Mouse (Mus musculus) intestine, embryonic 14.5 days (tissue): ENCODE measurements around the gene Rbfox1. TPM values are rescaled to one million over a fixed set of nuclear protein-coding genes. Genes with fewer than 3 reads are reported as not detected.

Source experiments
- ATAC-seq: fragments of 200-750 bp; cut with Nextera tagmentation; replicated peaks from 2 replicates; pipeline ENCODE4 v1.8.0; 2017; ENCODE audit warnings: low read depth, moderate number of reproducible peaks, moderate TSS enrichment, moderate library complexity; ENCODE audit not compliant: low FRiP score, low TSS enrichment
- DNase-seq: peaks from one replicate; pipeline ENCODE4 v3.0.0-alpha.2; 2018; ENCODE audit warnings: low spot score
- H3K27ac ChIP-seq: fragments of 300-500 bp; sonication (generic); 2 replicates; pipeline ENCODE4 v1.5.1; 2014; ENCODE audit warnings: low read depth, mild to moderate bottlenecking, control low read depth
- H3K27me3 ChIP-seq: fragments of 300-500 bp; sonication (generic); replicated peaks from 2 replicates; pipeline ENCODE4 v1.6.1; 2014; ENCODE audit warnings: low read length, control low read depth; ENCODE audit not compliant: control insufficient read depth, insufficient read depth
- H3K36me3 ChIP-seq: fragments of 300-500 bp; sonication (generic); 2 replicates; pipeline ENCODE4 v1.6.1; 2014; ENCODE audit warnings: low read length, control low read depth; ENCODE audit not compliant: control insufficient read depth, insufficient read depth
- H3K4me1 ChIP-seq: fragments of 300-500 bp; sonication (generic); replicated peaks from 2 replicates; pipeline ENCODE4 v1.6.1; 2014; ENCODE audit warnings: low read length, control low read depth, mixed read lengths; ENCODE audit not compliant: control insufficient read depth, insufficient read depth
- H3K4me2 ChIP-seq: fragments of 300-500 bp; sonication (generic); 2 replicates; pipeline ENCODE4 v1.6.1; 2014; ENCODE audit warnings: low read length
- H3K4me3 ChIP-seq: fragments of 300-500 bp; sonication (generic); 2 replicates; pipeline ENCODE4 v1.5.1; 2014; ENCODE audit warnings: low read depth, low read length, control low read depth, mixed read lengths
- H3K9ac ChIP-seq: fragments of 300-500 bp; sonication (generic); 2 replicates; pipeline ENCODE4 v1.6.1; 2014; ENCODE audit warnings: mild to moderate bottlenecking, low read length
- H3K9me3 ChIP-seq: fragments of 300-500 bp; sonication (generic); 2 replicates; pipeline ENCODE4 v1.6.1; 2016; ENCODE audit warnings: low read length, control low read depth; ENCODE audit not compliant: control insufficient read depth
- WGBS: fragments of 180-500 bp; shearing (Covaris S2); extraction: QIAGEN DNeasy Blood & Tissue Kit; methylation state at CpG from one replicate; pipeline ENCODE4 v1.1.7; 2014; 5-methylcytosine and 5-hydroxymethylcytosine counted together
- polyA plus RNA-seq: library from polyadenylated mRNA; unstranded; fragments of >200 nt; fragmentation: Nextera tagmentation; extraction: Ambion mirVana; gene quantifications from 2 replicates; pipeline ENCODE4 v1.2.1, GENCODE M21; 2014

The Rbfox1 gene
- polyA plus RNA-seq, 1 experiment from 2014 or later, result 3.3 TPM

DNA sequence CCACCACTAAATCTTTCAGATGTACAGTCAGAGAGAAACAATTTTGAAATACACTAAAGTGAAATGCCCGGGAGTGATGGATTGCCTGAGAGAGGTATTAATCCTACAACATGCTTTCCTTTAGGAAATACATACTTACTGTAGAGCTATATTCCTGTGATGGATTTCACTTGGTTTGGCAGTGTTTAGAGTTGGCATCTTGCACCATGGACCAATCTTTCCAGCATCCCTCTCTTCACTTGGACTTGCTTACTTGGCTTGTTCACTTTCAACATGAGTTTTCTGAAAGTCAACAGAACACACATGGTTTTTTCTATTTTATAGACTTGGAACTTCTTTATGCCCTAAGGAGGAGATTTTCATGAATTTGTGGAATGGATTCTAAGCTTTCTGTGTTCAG lies 163.4 kb downstream of the Rbfox1 start:
- Histone ChIP-seq H3K9me3 (no peaks in the 10 kb centered on the region), H3K27me3 (no peaks in the 10 kb centered on the region), H3K27ac (no peak overlapping the region), H3K4me3 (no peak overlapping the region), H3K4me2 (no peak overlapping the region), H3K36me3 (no peaks in the 10 kb centered on the region), H3K4me1 (no peaks in the 10 kb centered on the region), H3K9ac (no peak overlapping the region)
- DNase-seq (no peak), ATAC-seq (no peak)
- WGBS, result 70% methylated on average over 1 of the region's 1 CpGs

- no peak for DNase-seq
- 91% methylated on average over 1 of the region's 1 CpGs for WGBS
- no peaks in the 10 kb centered on the region for H3K4me1 ChIP-seq
- no peaks in the 10 kb centered on the region for H3K27me3 ChIP-seq
- H3K36me3 ChIP-seq, result no peaks in the 10 kb centered on the region
- H3K4me2 ChIP-seq, result no peak overlapping the region
- ATAC-seq, result no peak
- no peak overlapping the region for H3K9ac ChIP-seq
- H3K9me3 ChIP-seq, result no peaks in the 10 kb centered on the region
- no peak overlapping the region for H3K27ac ChIP-seq
- H3K4me3 ChIP-seq, result no peak overlapping the region
Measured at GRCm38 (mm10) chr16:6062495-6062894, 177.3 kb downstream of the Rbfox1 start.

DNA sequence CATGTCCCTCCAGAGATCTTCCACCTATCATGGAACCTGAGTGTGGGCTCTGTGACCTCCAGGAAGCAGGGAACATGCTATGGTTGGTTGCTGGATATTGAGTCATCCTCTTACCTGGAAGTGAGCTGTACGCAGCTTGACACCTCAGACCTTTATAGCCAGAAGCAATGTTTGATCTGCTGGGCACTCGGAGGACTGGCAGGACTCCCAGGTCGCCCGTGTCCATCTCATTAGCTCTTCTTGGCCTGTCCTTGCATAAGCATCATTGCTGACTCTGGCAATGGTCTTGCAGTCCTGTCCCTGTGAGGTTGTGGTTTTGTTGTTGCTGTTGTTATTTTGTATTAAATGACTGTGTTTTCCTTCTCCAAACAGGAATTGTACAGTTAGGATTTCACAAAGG lies 180.3 kb downstream of the Rbfox1 start:
- Histone ChIP-seq H3K27ac (no peak overlapping the region), H3K9me3 (no peaks in the 10 kb centered on the region), H3K4me2 (no peak overlapping the region), H3K27me3 (no peaks in the 10 kb centered on the region), H3K9ac (no peak overlapping the region), H3K4me1 (no peaks in the 10 kb centered on the region), H3K36me3 (no peaks in the 10 kb centered on the region), H3K4me3 (no peak overlapping the region)
- WGBS, result 83% methylated on average over 4 of the region's 4 CpGs
- ATAC-seq (no peak), DNase-seq (no peak)

GRCm38 (mm10) chr16:6075442-6076050 lies 190.4 kb downstream of the Rbfox1 start:
- Histone ChIP-seq H3K9me3 (no peaks in the 10 kb centered on the region), H3K27ac (no peak overlapping the region), H3K36me3 (no peaks in the 10 kb centered on the region), H3K4me2 (no peak overlapping the region), H3K27me3 (no peaks in the 10 kb centered on the region), H3K4me3 (no peak overlapping the region), H3K4me1 (no peaks in the 10 kb centered on the region), H3K9ac (no peak overlapping the region)
- 82% methylated on average over 10 of the region's 10 CpGs for whole genome bisulfite sequencing
- DNase-seq (no peak), ATAC-seq (no peak)

- WGBS, result 88% methylated on average over 4 of the region's 4 CpGs
- Histone ChIP-seq H3K4me2 (no peak overlapping the region), H3K36me3 (no peaks in the 10 kb centered on the region), H3K27me3 (no peaks in the 10 kb centered on the region), H3K27ac (no peak overlapping the region), H3K9ac (no peak overlapping the region), H3K4me1 (no peaks in the 10 kb centered on the region), H3K9me3 (no peaks in the 10 kb centered on the region), H3K4me3 (no peak overlapping the region)
- DNase-seq (no peak), ATAC-seq (no peak)
Measured at GRCm38 (mm10) chr16:6079017-6079416, 193.9 kb downstream of the Rbfox1 start.

DNA sequence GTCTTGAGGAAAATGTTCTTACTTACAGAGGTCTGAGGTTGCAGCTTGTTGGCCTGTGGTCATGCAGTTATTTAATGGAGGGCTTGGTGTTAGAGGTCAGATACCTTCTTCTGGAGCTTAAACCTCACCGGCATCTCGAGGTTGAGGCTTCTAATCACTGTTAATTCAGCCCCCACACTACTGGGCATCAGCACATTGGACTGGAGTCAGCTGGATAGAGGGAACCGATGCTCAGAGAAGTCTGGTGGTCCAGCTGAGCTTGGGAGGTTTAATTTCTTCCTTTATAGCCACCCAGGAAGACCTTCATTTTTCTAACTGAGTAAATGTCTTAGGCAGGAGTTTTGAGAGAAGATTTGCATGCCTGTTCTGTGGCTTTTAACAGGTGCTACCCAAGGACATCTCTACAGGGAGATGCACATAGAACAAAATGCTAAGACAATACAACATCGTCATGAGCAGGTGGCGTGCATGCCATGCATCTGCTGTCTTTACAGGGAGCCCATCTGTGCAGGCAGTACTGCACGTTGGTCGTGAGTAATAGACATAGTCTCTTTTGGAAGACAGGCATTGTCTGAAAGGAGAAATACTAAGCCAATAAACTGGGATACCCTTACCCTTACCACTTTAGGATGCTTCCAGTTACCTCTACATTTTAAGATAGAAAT lies 199.7 kb downstream of the Rbfox1 start:
- Histone ChIP-seq H3K4me3 (no peak overlapping the region), H3K4me1 (no peaks in the 10 kb centered on the region), H3K27ac (no peak overlapping the region), H3K36me3 (no peaks in the 10 kb centered on the region), H3K27me3 (no peaks in the 10 kb centered on the region), H3K9me3 (no peaks in the 10 kb centered on the region), H3K9ac (no peak overlapping the region), H3K4me2 (no peak overlapping the region)
- ATAC-seq (no peak), DNase-seq (no peak)
- 80% methylated on average over 7 of the region's 7 CpGs for WGBS

DNA sequence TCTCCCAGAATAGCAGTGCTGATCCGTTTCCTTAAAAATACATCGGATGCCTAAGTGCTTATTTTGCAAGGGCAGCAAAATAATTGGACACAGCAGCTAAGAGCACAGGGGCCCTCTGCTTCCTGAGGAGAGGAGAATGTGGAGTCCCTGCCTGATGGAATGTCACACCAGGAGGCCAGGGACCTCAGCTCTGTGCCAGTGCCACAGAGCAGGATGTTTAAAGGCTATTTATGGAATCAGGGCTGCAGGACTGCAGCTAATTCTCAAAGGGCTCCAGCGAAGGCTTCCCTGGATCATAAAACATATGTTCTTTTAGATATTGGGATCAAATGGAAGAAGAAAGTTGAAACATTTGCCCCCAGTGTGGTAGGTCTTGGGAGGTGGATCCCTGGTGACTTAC lies 201.0 kb downstream of the Rbfox1 start:
- no peaks in the 10 kb centered on the region for H3K4me1 ChIP-seq
- no peaks in the 10 kb centered on the region for H3K27me3 ChIP-seq
- DNase-seq (no peak), ATAC-seq (no peak)
- no peak overlapping the region for H3K4me2 ChIP-seq
- no peaks in the 10 kb centered on the region for H3K36me3 ChIP-seq
- H3K4me3 ChIP-seq, result no peak overlapping the region
- H3K27ac ChIP-seq, result no peak overlapping the region
- WGBS, result 40% methylated on average over 3 of the region's 3 CpGs
- H3K9ac ChIP-seq, result no peak overlapping the region
- H3K9me3 ChIP-seq, result no peaks in the 10 kb centered on the region

DNA sequence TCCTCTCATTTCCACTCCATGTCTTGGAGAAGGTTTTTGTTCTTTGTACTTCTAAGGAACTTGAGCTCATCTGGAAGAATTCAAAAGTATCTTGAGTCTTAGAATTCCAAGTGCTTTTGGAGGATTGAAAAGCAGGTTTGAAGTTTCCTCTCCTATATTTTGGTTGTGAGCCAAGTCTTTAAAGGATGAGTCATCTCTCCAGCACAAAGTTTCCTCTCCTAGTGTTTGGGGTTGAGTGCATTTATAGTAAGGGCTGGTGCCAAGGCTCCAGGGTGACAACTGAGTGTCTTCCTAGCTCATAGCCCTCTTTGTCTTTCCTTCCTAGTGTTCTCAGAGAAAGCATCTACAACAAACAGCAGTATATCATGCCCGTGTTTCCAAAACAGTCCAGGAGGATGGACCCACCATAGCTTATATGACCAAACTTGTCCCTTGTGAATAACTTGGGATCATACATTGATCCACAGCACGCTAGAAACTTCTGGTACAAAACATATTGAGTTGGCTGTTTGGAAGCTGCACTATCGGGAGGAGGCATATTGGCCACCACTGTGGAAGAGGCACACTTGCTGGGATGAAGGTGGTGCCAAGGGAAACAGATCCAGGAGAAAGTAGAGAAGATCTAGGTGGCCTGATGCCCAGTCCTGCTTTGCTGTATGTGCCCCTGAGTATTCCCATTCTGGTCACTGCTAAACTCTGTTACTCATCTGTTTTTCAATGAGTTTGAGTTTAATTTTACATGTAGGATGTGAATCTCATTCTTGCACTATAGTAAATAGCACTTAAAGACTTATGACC lies 206.4 kb downstream of the Rbfox1 start:
- DNase-seq, result no peak
- WGBS, result 92% methylated on average over 3 of the region's 3 CpGs
- no peak overlapping the region for H3K4me3 ChIP-seq

More for the DNA sequence above, 206.4 kb downstream of the Rbfox1 start:
- no peaks in the 10 kb centered on the region for H3K4me1 ChIP-seq
- no peaks in the 10 kb centered on the region for H3K27me3 ChIP-seq
- no peak overlapping the region for H3K4me2 ChIP-seq
- H3K9me3 ChIP-seq, result no peaks in the 10 kb centered on the region
- H3K9ac ChIP-seq, result no peak overlapping the region
- no peak overlapping the region for H3K27ac ChIP-seq
- ATAC-seq, result no peak
- no peaks in the 10 kb centered on the region for H3K36me3 ChIP-seq
